In genomic region chr9:21367357-21368111, GRCm38 (mm10) we compare ENCODE assay signal across 8 mouse cellular contexts. TPM values are rescaled to one million over a fixed set of nuclear protein-coding genes. Genes with fewer than 3 reads are reported as not detected.
DNase-seq lines count a peak whose midpoint lies in the region; ATAC-seq lines count a peak whose summit lies in the region.

Gene Ilf3, plus strand, starts transcription at chr9:21367871.

- 0 out of 2 replicates have a peak, but pooled peaks cover 8% of the 10 kb centered on the region for H3K36me3 ChIP-seq in hindbrain, embryonic 14.5 days (replicated peaks; ENCODE audit: control insufficient read depth, insufficient read depth)

- ATAC-seq in hindbrain, embryonic 14.5 days (ENCODE audit: low FRiP score): peak; percentile 90

- no peaks in the 10 kb centered on the region for H3K27me3 ChIP-seq in hindbrain, embryonic 14.5 days (ENCODE audit: control insufficient read depth, insufficient read depth, low read length)

- peak within 1 kb of the TSS; percentile 63 for H3K4me3 ChIP-seq in hindbrain, embryonic 14.5 days (replicated peaks; ENCODE audit: low read length)

- peaks cover 25% of the 10 kb centered on the region for H3K4me1 ChIP-seq in hindbrain, embryonic 14.5 days (replicated peaks; ENCODE audit: control insufficient read depth, insufficient read depth, low read length)

- under 1% methylated on average over 45 of the region's 66 CpGs for WGBS in hindbrain, embryonic 14.5 days

- H3K9me3 ChIP-seq in hindbrain, embryonic 14.5 days (ENCODE audit: control insufficient read depth, low read length): no peaks in the 10 kb centered on the region

- peak within 1 kb of the TSS; percentile 83 for H3K9ac ChIP-seq in hindbrain, embryonic 14.5 days

- peak; percentile 100 for DNase-seq in R1 (ENCODE audit: low read depth, low spot score)
- DNase-seq in cerebellum, postnatal 25 days: peak; percentile 100
- DNase-seq in frontal cortex, postnatal 25 days (ENCODE audit: low spot score in 2 of 2): peak; percentile 99 to 100
- peak; percentile 100 for DNase-seq in hindbrain, embryonic 14.5 days (ENCODE audit: low spot score)
- peak; percentile 100 for DNase-seq in layer of hippocampus, postnatal 36 days
- DNase-seq in lung, postnatal 36 days: peak; percentile 100
- peak; percentile 100 for DNase-seq in retina, postnatal 1 day
- peak; percentile 99 to 100 for DNase-seq in urinary bladder, adult 18-20 months (ENCODE audit: low spot score in 2 of 2)

- H3K4me2 ChIP-seq in hindbrain, embryonic 14.5 days (replicated peaks): peak within 1 kb of the TSS; percentile 80

- peak within 1 kb of the TSS; percentile 92 for H3K27ac ChIP-seq in hindbrain, embryonic 14.5 days

RNA-seq across cellular contexts. Expression of gene Ilf3, which starts in this region (rescaled TPM):
- polyA plus RNA-seq in hindbrain, embryonic 14.5 days (2014; fragmentation: Nextera tagmentation; extraction: Ambion mirVana): 188 and 201 TPM in 2 replicates
- total RNA-seq in layer of hippocampus, postnatal 36 days (2021): 100 to 1,000 TPM in 1 of 2 experiments, 10 to 100 TPM in 1; 80.8 to 107 TPM

Comparison
In these comparisons a context has a peak if more than half of its experiments do, and no peak if none do; other contexts are left out.
1. Peak in every context shown above with its lines: DNase-seq, ATAC-seq, H3K4me3 ChIP-seq and H3K27ac ChIP-seq.